Mouse (Mus musculus) hindbrain, embryonic 11.5 days (tissue): Measurements from ENCODE around the gene Hnf1b. TPM values are rescaled to one million over a fixed set of nuclear protein-coding genes. Genes with fewer than 3 reads are reported as not detected.

Source experiments
- ATAC-seq: fragments of 200-750 bp; cut with Nextera tagmentation; 2 replicates; pipeline ENCODE4 v1.8.0; 2017; ENCODE audit warnings: mild to moderate bottlenecking, moderate TSS enrichment, moderate library complexity; ENCODE audit not compliant: low FRiP score
- DNase-seq: peaks from one replicate; pipeline ENCODE4 v3.0.0-alpha.2; 2015; ENCODE audit warnings: low spot score
- H3K27ac ChIP-seq: fragments of 300-500 bp; sonication (generic); 2 replicates; pipeline ENCODE4 v1.5.1; 2014; ENCODE audit warnings: mild to moderate bottlenecking, low read depth, low read length
- H3K27me3 ChIP-seq: fragments of 300-500 bp; sonication (generic); 2 replicates; pipeline ENCODE4 v1.6.1; 2014; ENCODE audit warnings: mild to moderate bottlenecking, low read length, moderate library complexity, mixed read lengths; ENCODE audit not compliant: control insufficient read depth, insufficient read depth
- H3K36me3 ChIP-seq: fragments of 300-500 bp; sonication (generic); 2 replicates; pipeline ENCODE4 v1.6.1; 2014; ENCODE audit warnings: mild to moderate bottlenecking, low read length, moderate library complexity, mixed read lengths; ENCODE audit not compliant: control insufficient read depth, insufficient read depth
- H3K4me1 ChIP-seq: fragments of 300-500 bp; sonication (generic); replicated peaks from 2 replicates; pipeline ENCODE4 v1.6.1; 2014; ENCODE audit warnings: low read length, mixed read lengths; ENCODE audit not compliant: control insufficient read depth, insufficient read depth
- H3K4me2 ChIP-seq: fragments of 300-500 bp; sonication (generic); replicated peaks from 2 replicates; pipeline ENCODE4 v1.6.1; 2014; ENCODE audit warnings: mild to moderate bottlenecking, low read depth, low read length
- H3K4me3 ChIP-seq: fragments of 300-500 bp; sonication (generic); 2 replicates; pipeline ENCODE4 v1.5.1; 2014; ENCODE audit warnings: low read depth, low read length
- H3K9ac ChIP-seq: fragments of 300-500 bp; sonication (generic); 2 replicates; pipeline ENCODE4 v1.6.1; 2014; ENCODE audit warnings: low read depth, low read length
- H3K9me3 ChIP-seq: fragments of 300-500 bp; sonication (generic); 2 replicates; pipeline ENCODE4 v1.6.1; 2016; ENCODE audit warnings: low read length; ENCODE audit not compliant: control insufficient read depth
- WGBS: fragments of 180-500 bp; shearing (Covaris S2); extraction: QIAGEN DNeasy Blood & Tissue Kit; methylation state at CpG from one replicate; pipeline ENCODE4 v1.1.7; 2014; 5-methylcytosine and 5-hydroxymethylcytosine counted together
- polyA plus RNA-seq: library from polyadenylated mRNA; unstranded; fragments of >200 nt; fragmentation: Nextera tagmentation; extraction: Ambion mirVana; gene quantifications from 2 replicates; pipeline ENCODE4 v1.2.1, GENCODE M21; 2014

The Hnf1b gene
- polyA plus RNA-seq, 1 experiment from 2014 or later: 0.32 TPM

DNA sequence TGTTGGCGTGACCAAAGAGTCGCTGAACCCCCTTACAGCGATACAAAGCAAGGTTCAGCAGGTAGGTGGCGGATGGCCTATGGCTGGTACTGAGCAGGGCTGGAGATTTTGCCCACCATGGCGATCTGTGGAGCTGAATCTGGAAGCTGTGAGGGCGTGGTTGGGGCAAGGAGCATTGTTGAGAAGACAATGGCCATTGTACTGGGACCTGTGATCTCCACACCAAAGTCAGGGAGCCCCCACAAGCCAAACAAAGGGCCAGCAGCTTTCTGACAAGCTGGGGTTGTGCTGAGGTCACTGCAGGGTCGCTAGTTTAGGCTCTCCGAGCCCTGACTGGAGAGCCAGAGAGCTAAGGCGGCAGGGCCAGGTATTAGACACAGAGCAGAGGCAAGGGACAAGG lies 15.4 kb downstream of the Hnf1b start:
- DNase-seq (no peak), ATAC-seq (no peak)
- no peak overlapping the region for H3K4me3 ChIP-seq
- H3K4me1 ChIP-seq: no peaks in the 10 kb centered on the region; the same call in 1 of the 2 replicates
- H3K36me3 ChIP-seq: no peaks in the 10 kb centered on the region
- no peak overlapping the region for H3K27ac ChIP-seq
- H3K9me3 ChIP-seq: no peaks in the 10 kb centered on the region
- WGBS: 17% methylated on average over 9 of the region's 9 CpGs
- no peak overlapping the region for H3K9ac ChIP-seq
- peaks cover 28% of the 10 kb centered on the region for H3K27me3 ChIP-seq
- no peak overlapping the region for H3K4me2 ChIP-seq

DNA sequence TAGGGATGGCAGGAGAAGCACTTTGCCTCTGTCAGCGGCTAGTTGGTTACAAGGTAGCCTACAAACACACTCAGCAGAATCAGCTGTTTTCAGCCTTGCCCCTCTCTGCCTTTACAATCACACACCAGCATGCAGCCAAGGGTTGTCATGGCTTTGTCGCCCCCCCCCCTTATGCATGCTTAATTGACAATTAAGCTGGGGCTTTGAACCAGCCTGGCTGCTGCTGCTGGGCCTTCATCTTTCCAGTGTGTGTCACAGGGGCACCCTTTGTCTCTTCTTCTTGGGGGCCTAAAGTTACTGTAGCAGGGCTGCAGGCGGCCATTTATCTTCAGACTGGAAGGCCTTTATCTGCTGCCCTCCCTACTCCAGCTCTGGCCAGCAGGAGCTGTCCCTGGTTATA lies 17.7 kb downstream of the Hnf1b start:
- Histone ChIP-seq H3K4me1 (no peaks in the 10 kb centered on the region; the same call in 1 of the 2 replicates), H3K4me3 (no peak overlapping the region), H3K36me3 (no peaks in the 10 kb centered on the region), H3K9ac (no peak overlapping the region), H3K27me3 (peaks cover 28% of the 10 kb centered on the region), H3K27ac (no peak overlapping the region), H3K9me3 (no peaks in the 10 kb centered on the region), H3K4me2 (no peak overlapping the region)
- DNase-seq: no peak
- WGBS: 25% methylated on average over 3 of the region's 3 CpGs
- ATAC-seq: no peak

DNA sequence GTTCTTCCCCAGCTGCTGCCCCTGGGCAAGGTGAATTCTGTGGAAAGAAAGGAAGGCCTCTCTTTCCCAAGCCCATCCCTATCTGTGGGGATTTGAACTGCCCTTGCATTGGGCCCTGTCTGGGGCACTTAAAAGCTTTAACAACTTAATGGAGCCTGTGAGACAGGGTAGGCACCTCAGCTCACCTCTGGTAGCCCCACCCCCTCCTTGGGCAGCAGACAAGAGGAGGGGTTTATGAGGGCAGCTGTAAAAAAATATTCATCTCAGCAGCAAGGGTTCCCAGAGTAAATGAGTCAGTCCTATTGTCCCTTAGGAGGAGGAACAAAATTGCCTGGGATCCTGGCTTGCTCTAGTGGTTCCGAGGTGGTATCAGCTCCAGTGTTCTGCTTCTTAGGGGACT lies 19.3 kb downstream of the Hnf1b start:
- ATAC-seq (no peak), DNase-seq (no peak)
- H3K27ac ChIP-seq: no peak overlapping the region
- H3K36me3 ChIP-seq: no peaks in the 10 kb centered on the region
- H3K4me3 ChIP-seq: no peak overlapping the region
- H3K27me3 ChIP-seq: peaks cover 18% of the 10 kb centered on the region
- no peaks in the 10 kb centered on the region for H3K9me3 ChIP-seq
- H3K9ac ChIP-seq: no peak overlapping the region
- WGBS: 18% methylated on average over 1 of the region's 1 CpGs
- no peak overlapping the region for H3K4me2 ChIP-seq
- H3K4me1 ChIP-seq: no peaks in the 10 kb centered on the region; the same call in 1 of the 2 replicates

DNA sequence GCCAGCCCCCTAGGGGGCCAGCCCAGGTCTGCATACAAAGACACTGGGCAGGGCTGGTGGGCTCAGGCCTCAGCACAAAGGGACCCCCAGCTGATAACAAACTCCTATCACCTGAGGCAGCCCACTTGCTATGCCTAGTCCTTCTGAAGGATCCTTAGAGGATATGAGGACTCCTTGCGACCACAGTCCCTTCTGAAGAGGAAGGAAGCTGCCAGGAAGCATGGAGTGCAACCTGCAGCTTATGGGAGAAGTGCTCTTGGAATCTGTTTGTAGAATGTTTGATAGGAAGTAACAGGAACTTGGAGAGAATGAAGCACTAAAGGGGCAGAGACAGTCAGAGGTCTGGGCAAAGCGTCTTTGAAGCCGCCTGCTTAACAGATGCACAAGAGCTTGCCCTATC lies 19.8 kb downstream of the Hnf1b start:
- DNase-seq (no peak), ATAC-seq (no peak)
- Histone ChIP-seq H3K4me1 (no peaks in the 10 kb centered on the region; the same call in 1 of the 2 replicates), H3K9ac (no peak overlapping the region), H3K36me3 (no peaks in the 10 kb centered on the region), H3K4me3 (no peak overlapping the region), H3K4me2 (no peak overlapping the region), H3K27me3 (peaks cover 14% of the 10 kb centered on the region), H3K27ac (no peak overlapping the region), H3K9me3 (no peaks in the 10 kb centered on the region)
- 70% methylated on average over 3 of the region's 3 CpGs for WGBS

DNA sequence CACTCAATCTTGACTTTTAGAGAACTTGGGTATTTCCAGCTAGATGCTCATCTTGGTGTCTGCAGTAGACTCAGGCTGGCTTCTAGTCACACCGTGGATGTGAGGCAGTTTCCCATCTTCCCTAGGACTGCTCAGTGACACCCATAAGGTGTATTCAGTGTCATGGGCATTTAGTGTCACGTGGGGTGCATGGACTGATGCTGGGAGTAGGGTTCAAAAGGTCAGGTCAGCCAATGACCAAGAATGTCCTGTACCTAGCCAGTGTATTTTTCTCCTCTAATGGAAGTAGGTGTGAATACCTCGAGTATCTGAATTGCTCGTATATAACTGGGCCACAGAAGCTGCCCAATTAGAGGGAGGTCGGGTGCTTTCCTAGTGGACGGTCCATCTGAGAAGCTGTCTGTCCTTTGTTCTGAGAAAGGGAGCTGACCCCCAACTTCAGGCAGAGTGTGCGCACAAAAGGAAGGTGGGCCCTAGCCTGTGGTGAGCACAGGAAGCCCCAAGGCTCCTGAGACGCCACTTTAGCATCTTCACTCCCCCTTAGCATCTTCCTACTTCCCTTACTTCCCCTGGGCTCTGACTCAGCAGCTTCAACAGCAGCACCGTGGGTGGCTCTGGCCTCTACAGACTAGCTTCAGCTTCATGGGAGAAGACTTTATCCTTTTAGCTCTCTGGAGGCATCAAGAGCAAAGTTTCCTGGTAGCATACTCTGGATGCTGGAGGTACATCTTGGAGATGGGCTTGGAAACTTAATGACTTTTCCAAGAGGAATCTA lies 22.1 kb downstream of the Hnf1b start:
- H3K4me2 ChIP-seq: no peak overlapping the region
- no peaks in the 10 kb centered on the region for H3K9me3 ChIP-seq
- no peak overlapping the region for H3K9ac ChIP-seq
- no peaks in the 10 kb centered on the region for H3K36me3 ChIP-seq
- no peak overlapping the region for H3K4me3 ChIP-seq
- DNase-seq (no peak), ATAC-seq (no peak)
- peaks cover 6% of the 10 kb centered on the region; the same call in 1 of the 2 replicates for H3K27me3 ChIP-seq
- no peak overlapping the region for H3K27ac ChIP-seq
- 80% methylated on average over 9 of the region's 9 CpGs for WGBS
- H3K4me1 ChIP-seq: no peaks in the 10 kb centered on the region

DNA sequence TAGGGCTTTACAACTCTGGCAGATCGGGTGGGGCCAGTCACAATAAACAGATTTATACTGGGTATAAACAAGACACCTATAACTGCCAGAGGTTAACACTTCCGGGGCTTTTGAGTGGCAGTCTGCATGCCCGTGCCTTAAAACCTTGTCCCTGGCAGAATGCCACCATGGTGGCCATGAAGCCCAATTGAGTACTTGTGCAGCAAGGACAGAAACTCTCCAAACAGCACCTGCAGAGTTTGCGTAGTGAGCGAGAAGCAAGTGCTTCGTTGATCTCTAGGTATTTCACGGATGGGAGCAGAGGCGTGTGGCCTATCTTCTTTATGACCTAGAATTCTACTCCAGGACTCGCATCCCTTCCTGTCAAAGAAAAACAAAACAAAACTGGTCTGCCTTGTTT lies 23.6 kb downstream of the Hnf1b start:
- Histone ChIP-seq H3K9ac (no peak overlapping the region), H3K36me3 (no peaks in the 10 kb centered on the region), H3K4me3 (no peak overlapping the region), H3K27me3 (no peaks in the 10 kb centered on the region), H3K4me2 (no peak overlapping the region), H3K9me3 (no peaks in the 10 kb centered on the region), H3K4me1 (no peaks in the 10 kb centered on the region), H3K27ac (no peak overlapping the region)
- no peak for ATAC-seq
- no peak for DNase-seq
- WGBS: 87% methylated on average over 9 of the region's 9 CpGs

DNA sequence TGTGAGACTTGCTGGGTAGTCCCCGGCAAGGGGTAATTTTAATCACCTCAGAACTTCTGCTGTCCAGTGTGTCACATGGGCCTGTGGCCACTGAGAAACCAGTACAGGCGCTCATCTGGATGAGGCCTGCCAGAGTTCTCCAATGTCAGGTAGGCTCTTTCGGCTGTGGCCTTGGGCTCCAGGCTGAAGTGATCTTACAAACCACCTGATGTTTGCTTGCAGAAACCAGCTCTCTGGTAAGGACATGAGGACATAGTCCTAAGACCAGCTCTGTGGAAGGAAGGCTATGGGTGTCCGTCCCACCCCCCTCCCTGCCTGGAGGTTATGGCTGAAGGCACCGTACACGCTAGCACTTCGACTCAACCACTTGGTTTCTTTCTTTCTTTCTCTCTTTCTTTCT lies 26.8 kb downstream of the Hnf1b start:
- WGBS: 90% methylated on average over 7 of the region's 7 CpGs
- no peak for ATAC-seq

DNA sequence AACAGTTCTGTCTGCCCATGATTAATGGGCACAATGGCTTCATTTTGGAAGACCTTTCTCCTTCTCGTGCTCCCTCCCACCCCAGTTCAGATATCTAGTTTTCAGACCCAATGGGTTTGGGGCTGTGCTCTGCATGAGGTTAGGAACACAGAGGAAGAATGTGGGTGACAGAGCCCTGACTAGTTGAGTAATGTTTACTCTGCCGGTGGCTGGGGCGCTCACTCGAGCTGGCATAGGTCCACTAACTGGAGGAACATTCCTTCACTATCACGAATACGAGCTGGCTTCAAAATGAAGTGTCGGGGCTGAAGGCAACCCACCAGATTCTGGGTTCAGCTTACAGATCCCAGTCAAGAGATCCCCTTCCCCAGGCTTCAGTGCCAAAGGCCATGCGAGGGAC lies 27.9 kb downstream of the Hnf1b start:
- ATAC-seq (no peak), DNase-seq (no peak)
- 81% methylated on average over 8 of the region's 8 CpGs for WGBS

More for the DNA sequence above, 26.8 kb downstream of the Hnf1b start:
- Histone ChIP-seq H3K27me3 (no peaks in the 10 kb centered on the region), H3K27ac (no peak overlapping the region), H3K36me3 (no peaks in the 10 kb centered on the region), H3K9ac (no peak overlapping the region), H3K4me2 (no peak overlapping the region), H3K9me3 (no peaks in the 10 kb centered on the region), H3K4me3 (no peak overlapping the region), H3K4me1 (no peaks in the 10 kb centered on the region)
- no peak for DNase-seq

DNA sequence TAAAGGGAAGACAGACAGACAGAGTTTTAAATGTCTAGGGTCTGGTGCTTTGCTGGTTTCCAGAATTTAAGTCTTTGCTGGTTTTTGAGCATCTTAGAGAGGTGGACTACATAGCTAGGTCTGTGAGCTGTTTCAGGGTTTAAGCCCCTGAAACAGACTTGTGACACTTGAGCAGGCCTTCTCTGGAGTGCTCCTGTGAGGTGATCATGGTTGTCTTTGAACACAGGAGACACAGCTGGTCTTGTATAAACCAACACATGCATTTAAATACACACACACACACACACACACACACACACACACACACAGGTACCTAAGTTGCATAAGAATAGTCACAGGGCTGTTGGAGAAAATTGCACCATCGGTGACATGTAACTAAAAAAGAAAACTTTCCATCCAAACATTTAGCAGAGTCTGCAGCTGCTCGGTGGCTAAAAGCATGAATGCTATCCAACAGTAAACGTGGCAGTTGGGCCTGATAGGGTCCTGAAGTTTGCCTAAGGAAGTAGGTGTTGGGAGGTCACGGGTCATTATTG lies 28.6 kb downstream of the Hnf1b start:
- no peak for DNase-seq
- no peaks in the 10 kb centered on the region for H3K36me3 ChIP-seq

More for the DNA sequence above, 27.9 kb downstream of the Hnf1b start:
- Histone ChIP-seq H3K4me1 (no peaks in the 10 kb centered on the region), H3K27me3 (no peaks in the 10 kb centered on the region), H3K4me2 (no peak overlapping the region), H3K4me3 (no peak overlapping the region), H3K27ac (no peak overlapping the region), H3K36me3 (no peaks in the 10 kb centered on the region), H3K9ac (no peak overlapping the region), H3K9me3 (no peaks in the 10 kb centered on the region)

More for the DNA sequence above, 28.6 kb downstream of the Hnf1b start:
- ATAC-seq: no peak
- no peaks in the 10 kb centered on the region for H3K9me3 ChIP-seq
- H3K27ac ChIP-seq: no peak overlapping the region
- H3K4me2 ChIP-seq: no peak overlapping the region
- no peak overlapping the region for H3K9ac ChIP-seq
- H3K27me3 ChIP-seq: no peaks in the 10 kb centered on the region
- 81% methylated on average over 4 of the region's 4 CpGs for WGBS
- no peak overlapping the region for H3K4me3 ChIP-seq
- H3K4me1 ChIP-seq: no peaks in the 10 kb centered on the region
